Mouse (Mus musculus): ENCODE data around the gene Cdk5. TPM values are rescaled to one million over a fixed set of nuclear protein-coding genes. Genes with fewer than 3 reads are reported as not detected.
A peak's percentile ranks its signal among the peaks of the same experiment; 100 is the strongest.

Cdk5 gene
- polyA plus RNA-seq, 1 experiment from 2014 or later: 149 TPM

DNA sequence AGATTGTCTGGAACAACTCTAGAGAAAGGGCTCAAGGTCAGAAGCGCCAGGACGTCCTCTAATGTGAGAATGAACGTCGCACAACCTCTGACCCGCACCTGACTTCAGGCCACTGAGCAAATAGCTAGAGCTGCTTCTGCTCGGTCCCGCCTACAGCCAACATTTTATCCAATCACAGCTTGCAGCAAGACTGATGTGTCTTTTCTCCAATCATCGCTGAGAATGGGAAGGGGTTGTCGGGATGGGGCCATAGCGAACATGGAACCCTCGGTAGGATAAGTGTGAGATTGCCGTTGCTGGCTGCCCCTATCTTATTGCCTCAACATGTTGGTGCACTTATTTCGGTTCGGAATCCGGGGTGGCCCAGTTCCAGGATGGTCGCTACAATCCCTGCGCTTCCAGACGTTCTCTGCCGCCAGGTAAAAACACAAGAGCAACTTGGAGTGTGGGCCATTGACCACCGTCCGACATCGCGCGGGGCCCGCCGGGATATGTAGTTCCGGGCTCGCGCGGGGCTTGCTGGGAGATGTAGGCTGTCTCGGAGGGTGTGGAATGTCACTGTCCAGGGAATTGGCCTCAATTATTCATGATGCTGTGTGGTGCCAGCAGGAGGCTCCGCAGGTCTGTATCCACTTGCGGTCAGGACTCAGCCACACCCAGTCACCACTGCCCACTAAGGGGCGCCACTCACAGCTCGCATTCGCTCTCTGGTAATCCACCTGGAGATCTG is 29.0 kb downstream of the Cdk5 start:
- WGBS: under 1% methylated on average over 36 of the region's 36 CpGs
- Histone ChIP-seq H3K4me3 (ENCODE audit: low read depth, low read length) (peak overlapping the region; percentile 54), H3K4me1 (ENCODE audit: control insufficient read depth, insufficient read depth, low read length) (0 out of 2 replicates have a peak, but pooled peaks cover 4% of the 10 kb centered on the region), H3K36me3 (ENCODE audit: control insufficient read depth, insufficient read depth, low read length) (no peaks in the 10 kb centered on the region), H3K9ac (ENCODE audit: low read depth, low read length) (peak overlapping the region; percentile 73), H3K27me3 (ENCODE audit: control insufficient read depth, insufficient read depth, low read depth, low read length) (peaks cover 6% of the 10 kb centered on the region), H3K4me2 (ENCODE audit: low read length) (peak overlapping the region; percentile 59), H3K9me3 (replicated peaks; ENCODE audit: control insufficient read depth, low read length, poor library complexity, severe bottlenecking) (no peaks in the 10 kb centered on the region), H3K27ac (ENCODE audit: low read length) (peak overlapping the region; percentile 90)
- peak; percentile 97 for ATAC-seq

DNA sequence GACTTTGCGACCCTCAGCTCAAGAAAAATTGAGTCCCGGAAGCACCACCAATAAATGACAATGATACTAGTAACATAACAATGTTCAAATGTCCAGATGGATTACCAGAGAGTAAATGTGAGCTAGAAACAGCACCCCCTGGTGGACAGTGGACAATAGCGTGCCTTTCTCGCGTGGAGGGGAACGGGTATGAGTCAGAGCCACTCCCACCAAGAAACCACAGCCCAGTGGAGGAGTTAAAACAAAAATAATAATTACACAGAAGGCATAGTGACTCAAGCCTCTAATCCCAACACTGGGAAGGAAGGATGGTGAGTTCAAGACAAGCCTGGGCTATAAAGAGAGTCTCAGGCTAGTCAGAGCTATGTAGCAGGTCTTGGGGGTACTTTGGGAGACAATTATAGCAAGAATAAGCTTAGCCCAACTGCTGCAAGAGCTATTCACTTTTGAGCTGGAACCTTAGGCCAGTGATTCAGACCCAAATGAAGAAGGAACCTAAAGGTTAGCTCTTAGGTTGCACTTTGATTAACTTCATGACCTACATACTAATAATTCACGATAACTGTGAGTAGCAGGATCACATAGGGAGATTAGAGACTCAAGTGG is 29.8 kb downstream of the Cdk5 start, which contains the start of gene Abcb8:
Gene Abcb8, plus strand, starts transcription at position 272 of the 606 bp plus-strand sequence.
- WGBS: 22% methylated on average over 7 of the region's 7 CpGs
- Histone ChIP-seq H3K27me3 (ENCODE audit: control insufficient read depth, insufficient read depth, low read depth, low read length) (peaks cover 11% of the 10 kb centered on the region), H3K4me2 (ENCODE audit: low read length) (peak within 1 kb of the TSS; percentile 59), H3K27ac (ENCODE audit: low read length) (peak within 1 kb of the TSS; percentile 90), H3K4me1 (ENCODE audit: control insufficient read depth, insufficient read depth, low read length) (peaks cover 5% of the 10 kb centered on the region; the same call in 1 of the 2 replicates), H3K9me3 (replicated peaks; ENCODE audit: control insufficient read depth, low read length, poor library complexity, severe bottlenecking) (no peaks in the 10 kb centered on the region), H3K4me3 (ENCODE audit: low read depth, low read length) (peak within 1 kb of the TSS; percentile 54), H3K36me3 (ENCODE audit: control insufficient read depth, insufficient read depth, low read length) (no peaks in the 10 kb centered on the region), H3K9ac (ENCODE audit: low read depth, low read length) (peak within 1 kb of the TSS; percentile 73)
- ATAC-seq: no peak

DNA sequence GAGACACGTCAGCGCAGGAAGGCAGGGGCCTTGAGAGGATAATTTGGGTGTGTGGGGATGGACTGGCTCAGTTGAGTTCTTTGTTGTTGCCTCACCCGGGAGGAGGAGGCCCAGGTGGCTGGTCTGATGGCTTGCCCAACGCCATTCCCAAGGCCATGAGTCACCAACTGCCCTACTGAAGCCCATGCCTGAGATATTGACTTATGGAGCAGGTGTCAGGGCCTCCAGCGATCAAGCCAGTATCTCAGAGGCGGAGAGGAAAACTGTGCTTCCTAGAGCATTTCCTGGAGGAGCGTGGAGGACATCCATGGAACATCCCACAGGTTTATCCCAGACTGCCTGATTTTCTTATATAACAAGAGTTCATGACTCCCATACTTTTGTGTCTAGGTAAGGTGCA is 30.6 kb downstream of the Cdk5 start:
- H3K27me3 ChIP-seq (ENCODE audit: control insufficient read depth, insufficient read depth, low read depth, low read length): peaks cover 11% of the 10 kb centered on the region
- peaks cover 11% of the 10 kb centered on the region; the same call in 1 of the 2 replicates for H3K4me1 ChIP-seq (ENCODE audit: control insufficient read depth, insufficient read depth, low read length)
- H3K4me3 ChIP-seq (ENCODE audit: low read depth, low read length): no peak overlapping the region
- 85% methylated on average over 7 of the region's 7 CpGs for WGBS
- H3K9me3 ChIP-seq (replicated peaks; ENCODE audit: control insufficient read depth, low read length, poor library complexity, severe bottlenecking): no peaks in the 10 kb centered on the region
- no peak for ATAC-seq
- H3K9ac ChIP-seq (ENCODE audit: low read depth, low read length): no peak overlapping the region
- no peaks in the 10 kb centered on the region for H3K36me3 ChIP-seq (ENCODE audit: control insufficient read depth, insufficient read depth, low read length)
- no peak overlapping the region for H3K27ac ChIP-seq (ENCODE audit: low read length)
- no peak overlapping the region for H3K4me2 ChIP-seq (ENCODE audit: low read length)

DNA sequence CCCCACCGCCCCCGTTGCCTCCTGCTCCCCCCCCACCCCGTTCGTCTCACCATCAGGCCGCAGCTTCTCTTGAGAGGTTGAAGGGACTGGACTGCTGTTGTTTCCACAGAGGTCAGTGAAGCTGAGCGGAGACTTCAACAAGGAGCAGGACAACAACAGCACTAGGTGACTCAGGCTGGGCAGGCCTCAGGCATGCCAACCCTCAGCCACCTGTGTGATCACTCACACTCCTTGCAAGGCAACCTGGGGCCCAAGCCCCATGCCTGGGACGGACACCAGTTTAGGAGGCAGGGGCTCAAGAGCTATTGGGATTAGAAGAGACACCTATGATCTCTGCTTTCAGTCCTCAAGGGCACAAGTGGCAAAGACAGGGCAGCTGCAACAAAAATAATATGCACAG is 31.5 kb downstream of the Cdk5 start, which contains the start of gene Atg9b:
Gene Atg9b, minus strand, starts transcription at position 280 of the 400 bp plus-strand sequence.
- no peak for ATAC-seq
- no peak within 1 kb of the TSS for H3K4me3 ChIP-seq (ENCODE audit: low read depth, low read length)
- H3K36me3 ChIP-seq (ENCODE audit: control insufficient read depth, insufficient read depth, low read length): no peaks in the 10 kb centered on the region
- no peak within 1 kb of the TSS for H3K27ac ChIP-seq (ENCODE audit: low read length)
- no peak within 1 kb of the TSS for H3K4me2 ChIP-seq (ENCODE audit: low read length)
- peaks cover 20% of the 10 kb centered on the region for H3K27me3 ChIP-seq (ENCODE audit: control insufficient read depth, insufficient read depth, low read depth, low read length)
- 86% methylated on average over 7 of the region's 7 CpGs for WGBS
- H3K9ac ChIP-seq (ENCODE audit: low read depth, low read length): no peak within 1 kb of the TSS
- H3K9me3 ChIP-seq (replicated peaks; ENCODE audit: control insufficient read depth, low read length, poor library complexity, severe bottlenecking): no peaks in the 10 kb centered on the region
- H3K4me1 ChIP-seq (ENCODE audit: control insufficient read depth, insufficient read depth, low read length): peaks cover 16% of the 10 kb centered on the region; the same call in 1 of the 2 replicates

DNA sequence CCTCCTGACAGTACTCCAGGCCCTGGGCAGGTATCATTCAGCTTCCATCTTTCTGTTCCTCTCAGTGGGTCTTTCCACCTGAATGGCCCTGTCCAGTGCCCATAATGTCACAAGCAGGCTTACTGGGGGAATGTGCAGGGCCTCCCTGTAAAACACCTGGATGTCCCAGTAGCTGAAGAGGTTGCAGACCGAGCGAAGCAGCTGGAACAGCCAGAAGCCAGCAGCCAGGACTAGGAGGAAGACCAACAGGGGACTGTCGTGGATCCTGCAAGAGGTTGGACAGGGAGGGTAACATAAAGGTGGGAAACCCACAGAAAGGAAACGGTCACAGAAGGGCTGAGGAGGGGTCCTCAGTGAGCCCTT is 33.7 kb downstream of the Cdk5 start:
- no peak overlapping the region for H3K4me2 ChIP-seq (ENCODE audit: low read length)
- ATAC-seq: no peak
- no peaks in the 10 kb centered on the region for H3K36me3 ChIP-seq (ENCODE audit: control insufficient read depth, insufficient read depth, low read length)
- no peak overlapping the region for H3K4me3 ChIP-seq (ENCODE audit: low read depth, low read length)
- H3K9ac ChIP-seq (ENCODE audit: low read depth, low read length): no peak overlapping the region
- H3K9me3 ChIP-seq (replicated peaks; ENCODE audit: control insufficient read depth, low read length, poor library complexity, severe bottlenecking): no peaks in the 10 kb centered on the region
- H3K27ac ChIP-seq (ENCODE audit: low read length): no peak overlapping the region
- peaks cover 29% of the 10 kb centered on the region for H3K27me3 ChIP-seq (ENCODE audit: control insufficient read depth, insufficient read depth, low read depth, low read length)
- H3K4me1 ChIP-seq (ENCODE audit: control insufficient read depth, insufficient read depth, low read length): peaks cover 13% of the 10 kb centered on the region; the same call in 1 of the 2 replicates
- WGBS: 77% methylated on average over 4 of the region's 4 CpGs

DNA sequence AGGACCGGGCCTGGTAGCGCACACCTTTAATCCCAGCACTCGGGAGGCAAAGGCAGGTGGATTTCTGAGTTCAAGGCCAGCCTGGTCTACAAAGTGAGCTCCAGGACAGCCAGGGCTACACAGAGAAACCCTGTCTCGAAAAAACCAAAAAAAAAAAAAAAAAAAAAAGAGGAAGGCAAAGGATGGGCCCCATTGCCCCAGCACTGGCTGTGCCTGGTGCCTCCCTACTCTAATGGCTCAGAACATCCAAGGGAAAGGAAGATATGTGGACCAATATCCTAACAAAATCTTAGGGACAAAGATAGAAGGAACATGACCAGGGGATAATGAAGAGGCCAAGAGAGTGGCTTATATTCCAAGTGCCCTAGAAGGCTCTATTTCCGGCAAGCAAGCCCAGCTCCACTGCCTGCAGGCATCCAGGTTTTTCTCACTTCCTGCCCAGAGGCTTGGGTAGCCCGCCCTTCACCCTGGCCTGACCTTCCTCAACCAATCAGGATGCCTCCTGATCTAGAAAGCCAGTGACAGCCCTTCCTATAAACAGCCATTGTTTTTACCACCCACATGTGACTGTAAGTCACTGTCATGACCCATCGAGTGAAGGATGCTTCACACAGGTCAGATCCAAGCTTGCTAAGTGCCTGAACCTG is 34.2 kb downstream of the Cdk5 start:
- peaks cover 13% of the 10 kb centered on the region; the same call in 1 of the 2 replicates for H3K4me1 ChIP-seq (ENCODE audit: control insufficient read depth, insufficient read depth, low read length)
- no peaks in the 10 kb centered on the region for H3K36me3 ChIP-seq (ENCODE audit: control insufficient read depth, insufficient read depth, low read length)
- peaks cover 29% of the 10 kb centered on the region for H3K27me3 ChIP-seq (ENCODE audit: control insufficient read depth, insufficient read depth, low read depth, low read length)
- WGBS: 62% methylated on average over 6 of the region's 7 CpGs
- H3K4me3 ChIP-seq (ENCODE audit: low read depth, low read length): no peak overlapping the region
- ATAC-seq: no peak
- H3K27ac ChIP-seq (ENCODE audit: low read length): no peak overlapping the region
- H3K9ac ChIP-seq (ENCODE audit: low read depth, low read length): no peak overlapping the region
- no peaks in the 10 kb centered on the region for H3K9me3 ChIP-seq (replicated peaks; ENCODE audit: control insufficient read depth, low read length, poor library complexity, severe bottlenecking)
- no peak overlapping the region for H3K4me2 ChIP-seq (ENCODE audit: low read length)

DNA sequence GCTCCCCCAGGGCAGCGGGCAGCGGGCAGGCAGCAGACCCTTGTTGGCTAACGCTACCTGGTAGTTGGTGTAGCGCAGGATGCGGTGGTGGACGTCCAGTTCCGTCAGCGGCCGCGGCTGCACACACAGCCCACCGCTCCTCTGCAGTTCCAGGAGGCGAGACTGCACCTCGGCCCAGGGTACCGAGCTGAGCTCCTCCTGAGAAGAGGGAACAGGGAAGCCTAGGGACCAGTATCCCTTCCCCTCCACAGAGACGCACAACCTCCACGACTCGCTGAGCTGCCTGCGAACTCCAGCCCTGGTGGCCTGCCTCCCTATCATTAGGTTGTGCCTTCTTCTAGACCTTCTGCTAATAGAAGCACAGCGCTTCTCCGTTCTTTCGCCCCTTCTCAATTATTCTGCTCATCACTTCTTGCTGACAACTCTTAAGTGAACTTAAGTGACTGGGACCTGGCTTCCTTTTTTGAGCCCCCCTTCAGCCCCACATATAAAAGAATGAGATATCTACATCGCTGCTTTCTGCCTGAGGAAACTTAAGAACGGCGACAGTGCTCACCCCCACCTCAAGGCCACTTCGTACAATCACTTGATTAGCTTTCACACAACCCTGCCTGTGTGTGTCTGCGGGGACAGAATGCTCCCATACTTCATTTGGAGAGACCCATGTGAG is 34.9 kb downstream of the Cdk5 start:
- Histone ChIP-seq H3K9me3 (replicated peaks; ENCODE audit: control insufficient read depth, low read length, poor library complexity, severe bottlenecking) (no peaks in the 10 kb centered on the region), H3K27me3 (ENCODE audit: control insufficient read depth, insufficient read depth, low read depth, low read length) (peaks cover 29% of the 10 kb centered on the region), H3K4me2 (ENCODE audit: low read length) (peak overlapping the region; percentile 96), H3K9ac (ENCODE audit: low read depth, low read length) (peak overlapping the region; percentile 70), H3K36me3 (ENCODE audit: control insufficient read depth, insufficient read depth, low read length) (no peaks in the 10 kb centered on the region), H3K27ac (ENCODE audit: low read length) (peak overlapping the region; percentile 42), H3K4me1 (ENCODE audit: control insufficient read depth, insufficient read depth, low read length) (peaks cover 17% of the 10 kb centered on the region; the same call in 1 of the 2 replicates), H3K4me3 (ENCODE audit: low read depth, low read length) (peak overlapping the region; percentile 54)
- ATAC-seq: no peak
- WGBS: 24% methylated on average over 26 of the region's 26 CpGs

DNA sequence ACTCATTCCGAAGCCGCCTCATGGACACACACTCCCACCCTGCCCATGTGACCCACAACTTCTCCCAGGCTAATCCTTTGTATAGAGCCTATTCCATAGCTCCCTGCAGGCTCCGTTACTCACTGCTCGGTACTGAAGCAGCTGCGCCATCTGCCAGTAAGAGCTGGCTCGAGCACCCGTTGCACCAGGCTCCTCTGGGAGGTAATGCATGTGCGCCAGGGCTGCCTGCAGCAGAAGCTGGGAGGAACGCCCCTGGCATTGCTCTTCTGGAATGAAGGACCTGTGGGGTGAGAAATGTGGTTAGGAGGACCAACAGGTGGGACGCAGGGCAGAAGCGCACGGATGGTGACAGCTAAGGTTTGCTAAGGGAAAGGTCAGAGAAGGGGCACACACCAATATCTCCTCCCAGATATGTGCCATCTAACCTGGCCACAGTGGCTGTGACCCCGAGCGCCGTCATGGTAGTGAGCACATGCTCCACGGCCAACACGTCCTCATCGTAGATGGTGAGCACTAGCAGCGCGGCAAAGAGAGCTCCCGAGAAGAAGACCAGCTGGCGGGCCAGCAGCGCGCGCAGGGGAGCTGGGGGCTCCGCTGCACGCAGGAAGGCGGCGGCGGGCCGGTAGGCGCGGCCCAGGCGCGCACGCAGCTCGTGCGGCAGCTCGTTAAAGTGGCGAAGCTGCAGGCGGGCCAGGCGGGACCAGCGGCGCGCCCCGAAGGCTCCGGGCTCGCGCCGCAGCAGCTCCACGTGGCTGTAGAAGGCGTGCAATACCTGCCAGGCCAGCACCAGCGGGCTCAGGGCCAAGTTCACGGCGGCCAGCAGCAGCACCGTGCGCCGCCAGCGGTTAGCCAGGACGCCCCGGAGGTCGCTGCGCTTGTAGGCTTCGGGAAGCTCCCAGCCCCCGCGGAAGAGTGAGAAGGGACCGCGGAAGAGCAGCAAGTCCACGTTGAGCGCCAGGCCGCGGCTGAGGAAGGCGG is 35.8 kb downstream of the Cdk5 start:
- H3K27me3 ChIP-seq (ENCODE audit: control insufficient read depth, insufficient read depth, low read depth, low read length): peaks cover 29% of the 10 kb centered on the region
- peak overlapping the region; percentile 70 for H3K9ac ChIP-seq (ENCODE audit: low read depth, low read length)
- no peaks in the 10 kb centered on the region for H3K9me3 ChIP-seq (replicated peaks; ENCODE audit: control insufficient read depth, low read length, poor library complexity, severe bottlenecking)
- peaks cover 23% of the 10 kb centered on the region for H3K4me1 ChIP-seq (ENCODE audit: control insufficient read depth, insufficient read depth, low read length)
- peak overlapping the region; percentile 96 for H3K4me2 ChIP-seq (ENCODE audit: low read length)
- ATAC-seq: peak; percentile 25; the same call in 1 of the 2 replicates
- H3K27ac ChIP-seq (ENCODE audit: low read length): peak overlapping the region; percentile 42
- peak overlapping the region; percentile 54 for H3K4me3 ChIP-seq (ENCODE audit: low read depth, low read length)
- WGBS: under 1% methylated on average over 68 of the region's 73 CpGs
- H3K36me3 ChIP-seq (ENCODE audit: control insufficient read depth, insufficient read depth, low read length): no peaks in the 10 kb centered on the region
